Mouse (Mus musculus) common myeloid progenitor, adult 5-6 weeks (primary cell): ENCODE data around the gene Psenen. TPM values are rescaled to one million over a fixed set of nuclear protein-coding genes. Genes with fewer than 3 reads are reported as not detected.

ENCODE experiments used
- ATAC-seq: replicated peaks from 2 replicates; pipeline ENCODE4 v1.8.0; 2016; ENCODE audit warnings: low read depth, mild to moderate bottlenecking, moderate TSS enrichment, inconsistent platforms; ENCODE audit not compliant: poor library complexity, severe bottlenecking
- total RNA-seq: library from RNA; stranded (forward); fragments of 200-1000, 187-1606 nt; gene quantifications from 2 replicates; pipeline ENCODE4 v1.2.3, GENCODE M21; 2017

The Psenen gene
- total RNA-seq = 117 and 174 TPM in 2 replicates

DNA sequence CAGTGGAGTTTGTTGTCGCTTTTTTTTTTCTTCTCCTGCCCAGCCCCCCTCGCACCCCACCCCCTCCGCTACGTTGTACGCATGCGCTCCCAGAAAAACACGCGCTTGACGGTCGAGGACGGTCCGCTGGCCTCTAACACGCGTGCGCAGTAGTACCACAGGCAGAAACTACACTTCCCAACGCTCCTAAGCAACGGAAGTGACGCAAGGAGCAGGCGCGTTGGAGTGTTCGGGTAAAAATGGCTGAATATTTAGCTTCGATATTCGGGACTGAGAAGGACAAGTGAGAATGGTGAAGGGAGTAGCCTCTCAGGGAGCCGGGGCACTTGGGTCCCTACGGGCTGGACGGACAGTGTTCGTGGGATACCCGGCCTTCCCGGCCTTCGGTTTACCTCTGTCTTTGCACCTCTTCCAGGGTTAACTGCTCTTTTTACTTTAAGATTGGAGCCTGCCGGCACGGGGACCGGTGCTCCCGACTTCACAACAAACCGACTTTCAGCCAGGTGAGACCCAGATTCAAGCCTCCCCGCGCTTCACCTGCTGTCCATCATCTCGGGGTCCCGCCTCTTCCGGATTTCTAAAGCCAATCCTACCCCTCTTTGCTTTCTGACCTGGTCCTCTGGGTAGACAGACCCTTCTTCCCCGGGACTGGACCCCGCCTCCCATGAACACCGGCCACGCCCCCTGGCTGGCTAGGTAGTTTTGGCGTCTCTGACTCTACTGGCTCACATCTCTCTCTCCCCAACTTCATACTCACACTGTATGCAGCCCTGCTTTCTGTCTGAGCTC is at the start of gene Psenen, which contains the start of the genes U2af1l4 and Gm49396:
Gene Psenen (minus strand): TSS at position 511 of the 789 bp plus-strand sequence.
Gene U2af1l4 (plus strand): TSS at position 185 of the 789 bp plus-strand sequence.
Gene Gm49396 (plus strand): TSS at position 228 of the 789 bp plus-strand sequence.
- peak; percentile 64 for ATAC-seq

DNA sequence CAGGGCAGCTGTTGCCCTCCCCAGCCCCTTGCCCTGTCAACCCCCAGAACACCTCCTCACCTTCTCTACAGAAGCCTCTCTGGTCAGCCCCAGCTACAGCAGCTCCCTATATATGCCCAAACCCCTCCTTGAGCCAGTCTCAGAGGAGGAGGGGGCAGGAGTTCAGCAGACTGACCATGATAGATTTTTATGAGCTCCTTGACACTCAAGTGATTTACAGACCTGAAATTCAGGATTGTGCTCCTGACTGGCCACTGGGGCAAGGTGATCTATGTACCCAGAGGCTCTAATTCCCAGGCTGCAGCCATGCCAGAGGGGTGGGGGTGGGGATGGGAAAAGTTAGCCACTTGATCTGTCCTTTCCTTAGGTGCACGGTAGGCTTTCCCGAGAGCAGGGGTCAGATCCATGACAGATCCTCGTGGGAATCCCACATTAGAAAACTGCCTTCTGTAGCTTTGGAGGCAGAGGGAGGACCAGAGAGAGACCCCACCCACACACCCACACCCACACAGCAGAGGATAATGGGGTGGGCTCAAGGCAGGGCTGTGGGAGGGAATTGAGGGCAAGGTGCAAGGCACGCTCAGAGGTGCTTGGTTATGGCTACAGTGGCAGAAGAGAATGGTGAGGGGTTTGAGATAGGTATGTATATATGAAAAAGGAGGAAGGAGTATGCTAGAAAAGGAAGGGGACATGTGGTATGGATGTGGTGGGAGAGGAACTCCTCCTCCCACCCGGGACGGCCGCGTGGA is 49.4 kb upstream of the Psenen start, which contains the start of gene Upk1a:
Gene Upk1a (minus strand): TSS at position 194 of the 749 bp plus-strand sequence.
- ATAC-seq = 0 out of 2 replicates have a peak, but pooled peaks have one; percentile 3

DNA sequence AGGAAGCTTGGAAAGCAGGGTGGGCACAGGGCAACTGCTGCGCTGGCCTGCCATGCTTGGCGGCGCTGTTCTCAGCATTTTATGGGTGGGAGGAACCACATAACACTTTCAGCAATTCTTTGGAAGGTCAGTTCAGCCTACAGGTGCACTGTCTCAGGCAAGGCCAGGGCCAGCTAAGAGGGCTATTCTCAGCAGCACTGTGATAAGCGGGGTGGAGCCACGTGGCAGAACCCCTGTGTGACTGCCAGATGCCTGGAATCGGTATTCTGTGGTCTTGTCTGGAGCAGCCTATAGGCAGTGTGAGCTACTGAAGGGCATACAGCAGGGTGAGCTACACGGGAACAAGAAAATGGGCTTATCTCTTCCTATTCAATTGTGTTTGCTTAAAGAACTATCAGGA is 46.6 kb upstream of the Psenen start:
- no peak for ATAC-seq

DNA sequence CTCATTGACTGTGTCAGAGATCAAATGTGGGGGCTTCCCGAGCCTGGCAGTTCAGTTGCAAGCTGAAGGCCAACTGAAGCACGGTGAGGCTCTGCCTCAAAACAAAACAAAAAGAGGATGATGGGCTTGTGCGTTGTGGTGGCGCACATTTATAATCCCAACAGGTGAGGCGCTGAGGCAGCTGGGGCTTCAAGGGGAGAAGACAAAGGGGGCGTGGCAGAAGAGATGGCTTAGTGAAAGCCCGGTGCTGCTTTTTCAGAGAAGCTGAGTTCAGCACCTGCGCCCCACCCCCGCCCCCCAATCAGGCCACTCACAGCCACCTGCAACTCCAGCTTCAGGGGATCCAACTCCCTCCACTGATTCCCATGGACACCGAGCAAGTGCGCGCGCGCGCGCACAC is 45.0 kb upstream of the Psenen start:
- no peak for ATAC-seq

DNA sequence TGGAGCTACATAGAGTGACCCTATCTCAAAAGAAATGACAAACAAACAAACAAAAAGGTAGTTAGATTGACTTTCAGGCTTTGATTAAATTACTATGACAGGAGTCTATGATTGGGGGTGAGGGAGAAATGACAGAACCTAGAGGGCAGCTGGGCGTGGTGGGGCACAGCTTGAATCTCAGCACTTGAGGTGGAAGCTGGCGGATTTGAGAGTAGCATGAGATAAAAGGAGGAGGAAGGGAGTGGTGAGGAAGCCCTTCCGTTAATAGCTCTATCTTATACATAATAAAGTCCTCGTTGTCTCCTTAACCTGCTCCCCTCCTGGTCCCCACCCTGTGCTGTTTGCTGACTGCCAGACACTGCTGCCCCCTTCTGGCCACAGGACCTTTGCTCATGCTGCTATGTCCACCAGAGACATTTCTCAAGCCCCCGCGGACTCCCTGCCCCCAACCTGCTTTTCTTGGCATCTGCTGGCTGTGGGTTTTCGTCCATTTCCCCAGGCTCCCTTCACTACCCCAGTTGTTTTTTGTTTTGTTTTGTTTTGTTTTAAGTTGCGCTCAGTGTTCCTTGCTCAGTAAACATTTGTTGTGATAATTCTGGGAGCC is 44.4 kb upstream of the Psenen start:
- peak; percentile 92 for ATAC-seq

DNA sequence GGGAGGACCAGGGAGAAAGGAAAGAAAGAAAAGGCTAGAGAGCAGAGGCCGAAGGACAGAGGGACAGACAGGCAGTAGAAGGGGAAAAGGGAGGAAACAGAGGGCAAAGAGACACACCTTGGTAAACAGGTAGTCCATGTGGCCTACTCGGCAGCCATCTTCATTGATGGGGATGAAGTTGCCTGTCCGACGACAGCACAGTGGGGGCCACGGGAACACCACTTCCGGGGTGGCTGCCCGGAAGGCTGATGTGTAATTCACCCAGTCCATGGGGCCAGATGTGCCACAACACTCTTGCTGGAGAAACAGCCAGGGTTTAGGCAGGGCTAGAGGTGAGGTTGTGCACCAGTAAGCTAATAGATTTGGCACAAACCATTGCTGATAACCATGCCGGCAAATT is 41.5 kb upstream of the Psenen start:
- ATAC-seq = no peak

DNA sequence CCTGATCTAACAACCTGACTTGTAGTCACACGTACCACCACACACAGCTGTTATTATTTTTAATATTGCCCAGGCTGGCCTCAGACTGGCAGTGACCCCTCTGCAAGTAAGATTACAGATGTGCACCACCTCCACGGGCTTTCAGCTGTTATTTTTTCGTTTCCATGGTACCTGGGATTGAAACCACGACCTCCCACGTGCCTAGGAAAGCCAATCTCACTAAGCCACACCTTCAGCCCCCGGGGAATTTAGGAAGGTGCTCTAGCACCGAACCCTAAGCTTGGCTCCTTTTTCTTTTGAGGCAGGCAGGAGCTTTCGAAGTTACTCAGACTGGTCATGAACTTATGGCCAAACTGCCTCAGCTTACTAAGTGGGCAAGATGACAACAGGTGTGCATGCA is 41.0 kb upstream of the Psenen start:
- no peak for ATAC-seq

DNA sequence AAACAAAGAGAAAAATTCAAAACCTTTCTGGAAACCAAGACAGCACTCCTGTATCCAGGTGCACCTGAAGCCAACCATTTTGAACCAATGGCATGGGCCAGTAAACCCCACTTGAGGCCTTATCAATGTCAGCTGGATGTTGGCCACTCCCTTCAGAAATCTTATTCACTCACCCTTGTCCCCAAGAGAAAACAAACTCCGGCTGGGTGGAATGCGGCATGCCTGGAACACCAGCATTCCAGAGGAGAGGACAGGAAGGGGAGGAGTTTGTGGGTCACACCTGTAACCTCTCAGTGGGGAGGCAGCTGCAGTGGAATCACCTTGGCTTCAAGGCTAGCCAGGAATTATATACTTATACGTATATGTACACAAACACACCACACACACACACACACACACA is 39.2 kb upstream of the Psenen start:
- no peak for ATAC-seq

DNA sequence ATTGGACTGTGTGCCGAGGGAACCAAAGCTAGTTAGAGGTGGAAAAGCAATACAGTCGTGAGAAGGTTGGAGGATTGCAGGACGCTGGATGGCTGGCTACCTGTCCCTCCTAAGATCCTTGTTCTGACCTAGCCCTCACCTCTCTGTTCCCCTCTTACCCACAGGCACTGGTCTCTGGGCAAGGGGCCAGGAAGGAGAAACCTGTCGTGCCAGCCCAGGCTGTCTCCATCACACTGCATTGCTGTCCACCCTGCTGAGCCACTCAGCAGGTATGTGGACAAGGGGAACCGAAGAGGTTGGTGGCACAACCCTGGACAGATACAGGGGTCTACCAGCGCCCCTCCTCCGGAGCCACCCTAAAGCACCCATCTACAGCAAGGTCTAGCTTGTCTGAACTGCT is 37.2 kb upstream of the Psenen start:
- ATAC-seq = no peak

DNA sequence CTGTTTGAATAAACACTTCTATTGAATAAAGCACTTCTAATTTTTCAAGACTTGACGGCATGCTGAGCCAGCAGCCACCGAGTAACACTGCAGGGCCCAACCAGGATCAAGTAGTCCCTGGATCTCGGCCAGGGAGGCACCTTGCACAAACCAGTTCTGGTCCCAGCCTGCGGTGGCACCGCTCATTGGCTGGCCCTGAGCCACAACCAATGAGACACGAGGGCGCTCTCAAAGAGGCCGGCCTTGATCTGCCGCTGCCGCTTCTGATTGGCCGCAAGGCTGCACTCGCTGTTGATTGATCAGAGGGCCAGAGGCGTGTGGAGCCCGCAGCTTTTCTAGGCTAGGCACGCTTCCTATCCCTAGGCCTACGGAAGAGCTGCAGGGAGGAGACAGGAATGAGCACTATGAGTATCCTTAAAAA is 36.5 kb upstream of the Psenen start:
- ATAC-seq = peak; percentile 99

DNA sequence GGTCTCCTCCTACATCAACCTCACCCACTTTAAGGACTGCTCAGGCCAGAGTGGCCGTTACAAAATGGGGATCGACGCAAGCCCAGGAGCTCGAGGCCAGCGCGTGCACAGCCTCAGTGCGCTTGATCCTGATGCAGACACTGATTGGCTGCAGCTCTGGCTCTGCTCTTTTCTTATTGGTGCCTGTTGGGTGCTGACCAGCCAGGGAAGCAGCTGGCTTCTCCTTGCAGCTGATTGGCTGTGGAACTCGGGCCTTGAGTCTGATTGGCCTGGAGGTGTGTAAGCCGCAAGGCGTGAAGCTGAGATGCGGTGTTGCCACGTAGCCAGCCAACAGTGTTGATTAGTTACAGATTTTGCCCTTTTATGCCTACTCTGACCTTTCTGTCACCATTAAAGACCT is 35.4 kb upstream of the Psenen start, which contains the start of gene Zbtb32:
Gene Zbtb32 (minus strand): TSS at position 124 of the 400 bp plus-strand sequence.
- ATAC-seq = no peak

DNA sequence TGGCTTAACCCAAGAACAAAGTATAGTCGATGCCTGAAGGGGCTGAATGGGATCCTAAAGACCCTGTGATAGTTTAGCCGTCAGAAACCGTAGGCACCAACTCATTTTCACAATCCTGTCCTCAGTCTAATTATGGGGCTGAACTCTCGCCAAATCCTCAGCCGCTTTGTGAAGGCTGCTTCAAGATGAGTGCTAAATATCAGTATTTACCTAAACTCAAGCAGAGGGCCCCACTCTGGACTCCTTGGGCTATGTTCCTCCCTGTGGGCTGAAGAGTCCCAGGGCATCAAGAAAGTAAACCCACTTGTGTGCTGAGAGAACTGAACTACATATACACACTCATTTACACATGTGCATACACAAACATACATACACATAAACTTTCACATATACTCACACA is 33.4 kb upstream of the Psenen start:
- no peak for ATAC-seq

DNA sequence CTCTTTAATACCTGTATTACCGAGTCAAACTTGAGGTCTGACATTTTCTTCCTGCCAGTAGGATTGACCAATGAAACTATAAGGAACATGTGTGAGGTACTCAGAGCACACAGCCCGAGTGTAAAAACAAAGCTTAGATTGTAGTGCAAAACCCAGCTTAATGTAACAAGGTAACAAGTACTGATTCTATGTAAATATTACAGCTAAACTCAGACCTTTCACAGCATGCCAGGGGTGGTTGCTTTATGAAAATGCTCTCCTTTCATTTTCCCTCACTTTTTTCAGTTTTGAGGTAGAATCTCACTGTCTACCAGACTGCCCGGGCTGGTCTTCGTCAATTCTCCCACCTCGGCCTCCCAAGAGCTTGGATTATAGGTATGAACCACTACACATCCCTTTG is 32.7 kb upstream of the Psenen start:
- no peak for ATAC-seq

DNA sequence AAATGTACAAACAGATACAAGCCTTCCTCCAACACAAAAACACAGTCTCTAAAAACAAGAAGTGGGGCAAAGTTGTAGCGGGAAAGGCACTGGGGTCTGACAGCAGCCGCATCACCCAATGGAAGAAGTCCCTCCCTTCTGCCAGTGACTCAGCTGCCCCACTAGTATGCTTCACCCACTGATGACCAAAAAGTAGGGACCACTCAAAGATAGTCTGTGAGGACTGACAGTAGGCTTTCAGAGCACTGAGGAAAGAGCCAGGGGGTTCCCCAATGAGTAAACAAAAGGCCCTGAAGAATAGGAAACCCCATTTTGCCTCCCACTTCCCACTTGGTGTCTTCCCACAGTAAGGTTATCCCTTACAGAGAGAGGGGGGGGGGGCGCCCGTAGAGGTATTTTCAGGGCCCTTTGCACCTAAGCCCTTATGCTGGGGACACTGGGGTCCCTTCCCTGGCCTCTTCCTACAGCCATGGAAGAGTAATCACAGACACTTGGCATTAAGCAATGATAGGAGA is 31.1 kb upstream of the Psenen start:
- no peak for ATAC-seq

DNA sequence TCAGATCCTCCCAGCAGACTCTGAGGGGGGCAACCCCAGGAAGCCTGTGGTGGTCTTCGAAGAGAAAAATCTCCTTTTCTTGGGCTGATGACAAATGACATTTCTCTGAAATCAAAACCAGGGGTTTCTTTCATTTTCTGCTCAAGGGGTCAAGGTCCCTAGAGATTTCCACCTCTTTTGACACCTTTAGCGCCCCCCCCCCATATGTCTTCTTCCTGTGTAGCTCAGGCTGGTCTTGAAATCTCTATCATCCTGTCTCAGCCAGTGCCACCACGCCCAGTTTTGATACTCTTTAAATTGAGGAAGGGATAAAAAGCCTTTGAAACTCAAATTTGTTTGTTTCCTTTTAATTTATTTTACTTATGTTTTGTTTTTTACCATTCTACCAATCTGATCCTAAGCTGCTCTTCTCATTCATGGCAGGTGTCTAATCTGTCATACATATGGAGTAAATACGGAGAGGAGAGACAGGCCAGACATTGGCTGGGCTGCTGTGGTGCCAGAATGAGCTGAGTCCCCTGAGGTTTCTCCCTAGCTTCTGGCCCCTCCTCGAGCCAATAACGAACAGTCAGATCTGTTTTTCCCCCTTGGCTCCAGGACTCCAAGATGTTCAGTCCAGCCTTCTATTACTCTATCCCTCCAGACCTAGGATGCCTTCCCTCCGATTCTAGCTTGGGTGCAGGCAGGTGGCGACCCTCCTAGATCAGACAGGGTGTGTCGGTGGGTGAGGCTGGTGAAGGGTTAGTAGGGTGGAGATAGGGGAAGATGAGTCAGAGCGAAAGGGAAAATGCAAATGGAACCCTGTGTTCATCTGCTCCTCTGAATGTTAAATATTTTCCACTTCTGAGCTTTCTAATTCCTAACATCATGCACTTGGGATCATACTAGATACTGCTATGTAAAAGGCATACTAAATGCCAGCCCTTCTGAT is 30.4 kb upstream of the Psenen start:
- ATAC-seq = no peak

DNA sequence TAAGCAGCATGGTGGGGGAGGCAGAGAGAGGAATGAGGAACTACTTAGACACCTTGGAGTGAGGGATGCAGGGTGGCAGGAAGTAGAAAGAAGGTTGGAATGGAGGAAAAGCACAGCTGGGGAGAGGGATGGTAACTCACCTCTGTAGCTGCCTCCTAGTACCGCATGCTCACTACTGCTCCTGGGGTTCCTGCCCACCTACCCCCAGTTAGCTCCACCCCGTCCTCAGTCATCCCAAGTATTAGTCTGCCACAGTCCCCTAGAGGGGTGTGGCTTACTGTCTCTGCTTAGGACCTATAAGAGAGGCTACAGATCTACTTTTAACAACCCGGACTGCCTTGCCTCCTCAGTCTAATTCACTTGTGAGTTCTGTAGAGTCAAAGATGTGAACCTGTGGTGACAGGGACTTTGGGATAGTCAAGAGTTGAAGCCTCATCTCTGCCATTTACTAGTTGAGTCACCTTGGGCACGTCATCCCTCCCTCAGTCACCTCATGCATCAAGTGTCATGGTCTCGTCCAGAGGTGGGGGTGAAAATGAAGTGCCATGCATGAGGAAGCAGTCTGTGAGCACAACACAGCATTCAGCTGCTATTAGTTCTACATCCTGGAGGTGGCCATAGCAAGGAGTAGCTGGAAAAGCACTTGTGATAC is 29.5 kb upstream of the Psenen start:
- ATAC-seq = no peak

DNA sequence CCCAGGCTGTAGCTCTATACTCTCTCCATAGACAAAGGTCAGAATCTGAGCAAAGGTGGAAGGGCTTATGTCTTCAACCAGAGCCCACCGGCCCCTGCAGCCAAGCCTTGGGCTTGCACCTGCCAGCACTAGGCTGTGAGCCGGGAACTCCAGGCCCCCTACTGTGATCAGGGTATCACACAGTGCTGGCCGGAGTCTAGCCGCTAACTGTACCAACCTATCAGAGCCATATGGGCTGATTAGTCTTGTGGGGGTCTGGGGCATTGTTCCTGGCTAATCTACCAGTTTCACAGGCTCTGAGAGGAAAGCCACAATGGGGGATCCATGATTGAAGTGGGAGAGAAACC is 28.2 kb upstream of the Psenen start:
- no peak for ATAC-seq

DNA sequence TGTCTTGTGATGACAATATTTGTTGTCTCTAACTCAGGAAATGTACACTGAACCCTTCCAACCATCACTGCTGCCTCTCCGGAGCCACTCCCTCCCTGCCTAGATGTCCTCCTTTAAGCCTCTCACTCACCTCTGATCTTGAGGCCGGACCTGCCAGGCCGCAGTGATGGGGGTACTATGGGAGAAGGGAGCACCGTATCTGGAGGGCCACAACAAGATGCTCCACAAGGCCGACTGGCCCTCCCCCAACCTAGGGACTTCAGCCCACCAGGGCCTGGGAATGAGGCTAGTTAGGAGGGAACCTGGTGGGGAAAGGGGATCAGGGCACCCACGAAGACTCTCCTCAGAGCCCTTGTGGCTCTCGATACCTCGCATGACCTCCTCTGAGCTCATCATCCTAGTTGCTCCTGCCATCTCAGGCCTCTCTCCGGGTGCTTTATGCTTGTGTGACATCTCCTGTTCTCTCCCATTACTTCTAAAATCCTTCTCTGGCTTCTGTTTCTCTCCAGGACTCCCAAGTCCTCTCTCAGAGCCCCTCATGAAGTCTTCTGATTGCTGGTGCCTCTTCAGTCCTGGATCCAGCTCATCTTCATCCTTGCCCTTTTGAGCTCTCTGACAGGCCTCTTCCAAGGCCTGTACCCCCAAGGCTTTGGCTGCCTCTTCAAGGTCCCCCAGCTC is 27.6 kb upstream of the Psenen start:
- ATAC-seq = no peak
